30 mouse cellular contexts compared by ENCODE assay signal in the genomic region with DNA sequence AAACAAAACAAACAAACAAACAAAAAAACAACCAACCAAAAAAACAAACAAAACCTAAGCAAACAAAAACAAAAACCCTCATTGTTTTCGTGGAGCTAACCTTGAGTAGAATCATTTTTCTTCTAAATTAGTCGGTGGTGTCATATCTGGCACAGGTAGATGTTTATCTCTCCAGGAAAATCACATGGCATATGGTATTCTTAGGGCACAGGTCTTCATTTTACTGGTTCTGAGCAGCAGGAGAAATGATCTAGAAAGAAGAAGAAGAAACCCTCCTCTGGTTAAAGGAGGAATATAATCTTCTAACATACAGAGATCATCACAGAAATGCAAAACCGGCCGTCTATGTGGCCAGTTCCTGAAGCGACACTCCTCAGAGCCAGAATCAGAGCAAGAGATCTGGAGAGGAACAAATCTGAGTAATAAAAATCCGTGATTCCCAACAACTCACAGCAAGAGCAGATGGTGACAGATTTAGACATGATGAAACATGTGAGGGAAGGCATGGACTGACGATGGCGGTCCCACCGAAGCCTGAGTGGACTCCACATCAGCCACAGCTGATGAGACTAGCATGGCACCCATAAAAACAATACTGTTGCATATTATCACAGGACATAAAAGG.
DNase-seq lines count a peak whose midpoint lies in the region; ATAC-seq and TF ChIP-seq lines count a peak whose summit lies in the region.
"Had no signal": no experiment of that assay in that cellular context is flagged by ENCODE, and none has a peak within 500 bp of the region (broad histone marks: within the 10 kb centered on the region; RNA-seq: fewer than 3 reads in every experiment).

No protein-coding gene starts in this region.

- DNase-seq in cerebellum, postnatal 4 days (ENCODE audit: low spot score in 2 of 2): no peak
- peak; percentile 35 to 69 for DNase-seq in cerebellum, adult 2 months
- peak; percentile 54 for DNase-seq in cerebellum, adult 9-11 months
- peak; percentile 34 to 37 for DNase-seq in cerebellum, postnatal 25 days
- DNase-seq in layer of hippocampus, postnatal 36 days: no peak
- no peak for DNase-seq in left cerebral cortex, adult 8-10 months (ENCODE audit: low spot score in 2 of 2)
- no peak for DNase-seq in lung, postnatal 0 days (ENCODE audit: low spot score)
- DNase-seq: adrenal gland, postnatal 10 days; adrenal gland, postnatal 36 days; gastrocnemius, postnatal 10 days; gastrocnemius, postnatal 36 days; heart, adult 11 months; heart, postnatal 14 days; heart, postnatal 4 days; kidney, adult 18-20 months; kidney, adult 9 months had no signal

- WGBS in cerebellum, adult 2 months: 10% methylated on average over 9 of the region's 9 CpGs
- 83% methylated on average over 9 of the region's 9 CpGs for WGBS in lung, postnatal 0 days

- no peak for TF ChIP-seq EP300 in lung, postnatal 0 days (IDR thresholded peaks at IDR 0.05)

- no peak overlapping the region for H3K4me2 ChIP-seq in lung, postnatal 0 days (replicated peaks; ENCODE audit: low read depth, low read length)
- H3K4me2 ChIP-seq: embryonic facial prominence, embryonic 13.5 days; forebrain, embryonic 13.5 days; heart, embryonic 13.5 days; hindbrain, embryonic 14.5 days had no signal

- H3K9ac ChIP-seq in lung, postnatal 0 days (replicated peaks; ENCODE audit: low read depth): no peak overlapping the region
- H3K9ac ChIP-seq: embryonic facial prominence, embryonic 13.5 days; forebrain, embryonic 13.5 days; heart, embryonic 13.5 days; hindbrain, embryonic 14.5 days had no signal

- no peaks in the 10 kb centered on the region for H3K9me3 ChIP-seq in lung, postnatal 0 days (ENCODE audit: low read length)
- H3K9me3 ChIP-seq: embryonic facial prominence, embryonic 10.5 days; embryonic facial prominence, embryonic 13.5 days; forebrain, embryonic 13.5 days; G1E had no signal

- peak; percentile 93 for ATAC-seq in cerebellum, adult (ENCODE audit: insufficient number of reproducible peaks, low FRiP score, low TSS enrichment)
- ATAC-seq in lung, postnatal 0 days: no peak
- ATAC-seq: forebrain, embryonic 13.5 days; forebrain, embryonic 16.5 days; hindbrain, postnatal 0 days; inflammation-experienced regulatory T-cells, adult 6 months; intestine, embryonic 16.5 days; Patski had no signal

- no peaks in the 10 kb centered on the region for H3K36me3 ChIP-seq in lung, postnatal 0 days (ENCODE audit: insufficient read depth, low read length)
- H3K36me3 ChIP-seq: embryonic facial prominence, embryonic 10.5 days; embryonic facial prominence, embryonic 13.5 days; G1E; heart, embryonic 13.5 days had no signal

- H3K4me1 ChIP-seq in cerebellum, adult 2 months (ENCODE audit: control insufficient read depth, insufficient read depth, low read length): peaks cover 5% of the 10 kb centered on the region
- no peaks in the 10 kb centered on the region for H3K4me1 ChIP-seq in lung, postnatal 0 days (ENCODE audit: insufficient read depth, low read depth, low read length)
- H3K4me1 ChIP-seq: embryonic facial prominence, embryonic 10.5 days; embryonic facial prominence, embryonic 13.5 days; forebrain, embryonic 13.5 days; heart, embryonic 13.5 days had no signal

- H3K27me3 ChIP-seq in cerebellum, adult 2 months (ENCODE audit: control insufficient read depth, insufficient read depth, low read length): no peaks in the 10 kb centered on the region
- no peaks in the 10 kb centered on the region for H3K27me3 ChIP-seq in lung, postnatal 0 days (replicated peaks; ENCODE audit: insufficient read depth, low read length)
- H3K27me3 ChIP-seq: CH12.LX; embryonic facial prominence, embryonic 13.5 days; forebrain, embryonic 13.5 days; heart, embryonic 13.5 days; Patski had no signal

- no peak overlapping the region for H3K4me3 ChIP-seq in cerebellum, adult 2 months (replicated peaks; ENCODE audit: insufficient read depth, low read depth, low read length)
- no peak overlapping the region for H3K4me3 ChIP-seq in lung, postnatal 0 days (ENCODE audit: low read depth, low read length)
- H3K4me3 ChIP-seq: embryonic facial prominence, embryonic 10.5 days; embryonic facial prominence, embryonic 13.5 days; erythroblast, embryonic 14.5 days; forebrain, embryonic 13.5 days; heart, embryonic 13.5 days had no signal

- no peak for TF ChIP-seq POLR2A in cerebellum, adult 2 months (IDR thresholded peaks at IDR 0.05; ENCODE audit: borderline replicate concordance, insufficient read depth, low read length)

- no peak for TF ChIP-seq CTCF in cerebellum, adult 2 months (IDR thresholded peaks at IDR 0.05; ENCODE audit: borderline replicate concordance, insufficient read depth, low read depth, low read length)
- TF ChIP-seq CTCF in lung, postnatal 0 days (IDR thresholded peaks at IDR 0.05): no peak

- peak overlapping the region; percentile 55 for H3K27ac ChIP-seq in cerebellum, adult 2 months (ENCODE audit: insufficient read depth, low read length)
- H3K27ac ChIP-seq in lung, postnatal 0 days (ENCODE audit: low read length): no peak overlapping the region
- H3K27ac ChIP-seq: embryonic facial prominence, embryonic 10.5 days; embryonic facial prominence, embryonic 13.5 days; forebrain, embryonic 13.5 days; heart, embryonic 13.5 days; hindbrain, embryonic 14.5 days; hindbrain, postnatal 0 days had no signal

Comparison
In these comparisons a context has a peak if more than half of its experiments do, and no peak if none do; other contexts are left out.
1. DNase-seq: peak in cerebellum, adult 2 months (2 of 2), cerebellum, adult 9-11 months (single experiment) and cerebellum, postnatal 25 days (2 of 2); none in cerebellum, postnatal 4 days (0 of 2), layer of hippocampus, postnatal 36 days (0 of 2), left cerebral cortex, adult 8-10 months (0 of 2) and lung, postnatal 0 days (single experiment).